Mouse (Mus musculus): ENCODE measurements around the gene Muc4. TPM values are rescaled to one million over a fixed set of nuclear protein-coding genes. Genes with fewer than 3 reads are reported as not detected.
A peak's percentile ranks its signal among the peaks of the same experiment; 100 is the strongest.

The Muc4 gene
- polyA plus RNA-seq, 1 experiment, result 1.8 TPM

- DNase-seq (ENCODE audit: low read depth), result no peak
Measured at GRCm38 (mm10) chr16:32803901-32804300, 68.2 kb downstream of the Muc4 start.

GRCm38 (mm10) chr16:32805151-32805550 is 69.5 kb downstream of the Muc4 start:
- DNase-seq (ENCODE audit: low read depth), result no peak

- DNase-seq (ENCODE audit: low read depth), result no peak
Measured at GRCm38 (mm10) chr16:32807408-32808185, 71.9 kb downstream of the Muc4 start.

- no peak for DNase-seq (ENCODE audit: low read depth)
Measured at GRCm38 (mm10) chr16:32810321-32810720, 74.6 kb downstream of the Muc4 start, which contains the start of gene Smbd1. Gene Smbd1 (minus strand): TSS chr16:32810477.

- DNase-seq (ENCODE audit: low read depth), result no peak
Measured at GRCm38 (mm10) chr16:32812888-32813361, 77.2 kb downstream of the Muc4 start.

GRCm38 (mm10) chr16:32813362-32813761 is 77.7 kb downstream of the Muc4 start:
- DNase-seq (ENCODE audit: low read depth), result no peak

GRCm38 (mm10) chr16:32813771-32814170 is 78.1 kb downstream of the Muc4 start:
- DNase-seq (ENCODE audit: low read depth), result no peak

- no peak for DNase-seq (ENCODE audit: low read depth)
Measured at GRCm38 (mm10) chr16:32814539-32814938, 78.9 kb downstream of the Muc4 start.

GRCm38 (mm10) chr16:32815160-32815605 is 79.5 kb downstream of the Muc4 start:
- no peak for DNase-seq (ENCODE audit: low read depth)

GRCm38 (mm10) chr16:32818036-32818435 is 82.3 kb downstream of the Muc4 start:
- peak; percentile 41 for DNase-seq (ENCODE audit: low read depth)

GRCm38 (mm10) chr16:32818441-32818840 is 82.8 kb downstream of the Muc4 start:
- no peak for DNase-seq (ENCODE audit: low read depth)

GRCm38 (mm10) chr16:32821772-32822449 is 86.2 kb downstream of the Muc4 start:
- no peak for DNase-seq (ENCODE audit: low read depth)

- DNase-seq (ENCODE audit: low read depth), result no peak
Measured at GRCm38 (mm10) chr16:32822450-32822827, 86.8 kb downstream of the Muc4 start.

GRCm38 (mm10) chr16:32822881-32823280 is 87.2 kb downstream of the Muc4 start:
- no peak for DNase-seq (ENCODE audit: low read depth)

GRCm38 (mm10) chr16:32823487-32823886 is 87.8 kb downstream of the Muc4 start:
- DNase-seq (ENCODE audit: low read depth), result no peak

- DNase-seq (ENCODE audit: low read depth), result no peak
Measured at GRCm38 (mm10) chr16:32824061-32824460, 88.4 kb downstream of the Muc4 start.

GRCm38 (mm10) chr16:32825380-32825779 is 89.7 kb downstream of the Muc4 start:
- no peak for DNase-seq (ENCODE audit: low read depth)

GRCm38 (mm10) chr16:32826521-32826920 is 90.8 kb downstream of the Muc4 start:
- DNase-seq (ENCODE audit: low read depth), result no peak

GRCm38 (mm10) chr16:32829104-32829503 is 93.4 kb downstream of the Muc4 start:
- DNase-seq (ENCODE audit: low read depth), result no peak

- no peak for DNase-seq (ENCODE audit: low read depth)
Measured at GRCm38 (mm10) chr16:32831501-32831900, 95.8 kb downstream of the Muc4 start.

Data from gonadal fat pad, adult 2 months (tissue).